Mouse (Mus musculus): ENCODE measurements at regions not wholly inside any gene's neighbourhood (a gene's known extent, or its start where the extent isn't known, plus 50 kb on each side); places are given as distances from the start of the nearest gene placed in this dataset.

DNA sequence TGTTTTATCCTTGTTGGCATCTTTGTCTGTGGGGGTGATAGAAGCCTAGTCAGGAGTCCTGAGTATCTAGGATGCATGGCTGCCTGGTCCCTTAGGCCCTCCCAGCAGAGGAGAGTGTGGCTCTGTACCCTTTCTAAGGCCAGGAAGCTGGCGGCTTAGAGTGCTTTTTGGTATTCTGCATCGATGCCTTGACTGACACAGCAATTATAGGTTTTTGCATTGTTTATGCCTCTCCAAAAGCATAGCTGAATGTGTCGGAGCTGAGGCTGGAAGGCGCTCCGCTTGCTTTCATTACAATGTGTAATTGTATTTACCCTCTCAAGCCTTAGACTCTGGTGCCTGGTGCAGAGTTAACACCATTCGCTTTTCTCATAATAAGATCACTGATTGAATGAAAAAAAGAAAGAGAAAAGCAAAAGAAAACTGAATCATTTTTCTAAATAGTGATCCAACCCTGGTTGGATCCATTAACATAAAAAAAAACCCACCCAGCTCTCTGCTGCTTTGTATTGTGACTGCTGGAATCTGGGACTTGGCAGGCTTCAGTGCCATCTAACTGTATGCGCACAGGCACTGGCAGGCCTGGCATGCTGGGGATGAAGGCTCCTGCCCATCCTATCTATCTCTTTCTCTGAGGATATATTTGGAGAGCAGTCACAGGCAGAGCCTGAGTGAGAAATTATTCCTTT lies 376.8 kb downstream of the Zfp619 start:
- TF ChIP-seq POLR2A (IDR thresholded peaks at IDR 0.05; ENCODE audit: borderline replicate concordance, insufficient read depth, low read length) (no peak), CTCF (IDR thresholded peaks at IDR 0.05; ENCODE audit: borderline replicate concordance, insufficient read depth, low read depth, low read length) (no peak)

Measured in cerebellum, adult 2 months (tissue).